Mouse (Mus musculus) liver, embryonic 14.5 days (tissue): ENCODE measurements around the gene Adam29.

Experiments used
- CTCF ChIP-seq: IDR thresholded peaks from 2 replicates; pipeline ENCODE4 v1.5.1; 2016; ENCODE audit warnings: antibody characterized with exemption, low read depth, control low read depth
- EP300 ChIP-seq: IDR thresholded peaks from 2 replicates; pipeline ENCODE4 v1.6.1; 2016; ENCODE audit warnings: antibody characterized with exemption, low read depth

GRCm38 (mm10) chr8:55906848-55907247 is at the start of gene Adam29:
- no peak for TF ChIP-seq CTCF
- TF ChIP-seq EP300 = no peak
